In the genomic region with DNA sequence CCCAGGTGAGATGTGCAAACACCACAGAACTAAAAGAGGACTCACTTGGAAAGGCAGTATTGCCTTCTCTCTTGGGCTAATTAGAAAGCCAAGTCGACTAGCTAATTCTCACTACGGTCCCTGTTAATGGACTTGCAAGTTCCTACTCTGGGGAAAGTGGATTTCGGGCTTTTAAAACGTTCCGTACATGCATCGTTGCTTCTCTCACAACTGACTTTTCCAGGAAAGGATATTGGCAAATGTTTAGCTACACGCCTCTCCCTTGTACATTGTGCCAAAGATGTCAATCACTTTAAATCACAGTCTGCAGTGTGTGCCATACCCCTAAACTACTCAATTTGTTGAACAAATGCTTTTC, we compare ENCODE assay signal across 8 mouse cellular contexts. TPM values are rescaled to one million over a fixed set of nuclear protein-coding genes. Genes with fewer than 3 reads are reported as not detected.
A peak's percentile ranks its signal among the peaks of the same experiment; 100 is the strongest.
DNase-seq lines count a peak whose midpoint lies in the region; ATAC-seq and TF ChIP-seq lines count a peak whose summit lies in the region.

No protein-coding gene starts in this region.

- H3K9me3 ChIP-seq in embryonic facial prominence, embryonic 10.5 days: no peaks in the 10 kb centered on the region
- H3K9me3 ChIP-seq in intestine, embryonic 16.5 days (ENCODE audit: control insufficient read depth, low read length): no peaks in the 10 kb centered on the region

- TF ChIP-seq POLR2A in myocyte (IDR thresholded peaks at IDR 0.05; ENCODE audit: insufficient read length, low read depth): no peak
- no peak for TF ChIP-seq POLR2A in thymus, adult 2 months (IDR thresholded peaks at IDR 0.05; ENCODE audit: control insufficient read depth, extremely low read depth, insufficient read depth, low read length, poor library complexity)

- H3K27me3 ChIP-seq in embryonic facial prominence, embryonic 10.5 days (replicated peaks; ENCODE audit: low read depth, poor library complexity, severe bottlenecking): no peaks in the 10 kb centered on the region
- H3K27me3 ChIP-seq in intestine, embryonic 16.5 days (replicated peaks; ENCODE audit: control insufficient read depth, insufficient read depth, low read length): no peaks in the 10 kb centered on the region
- H3K27me3 ChIP-seq in myocyte (ENCODE audit: control insufficient read depth, insufficient read depth, insufficient read length): no peaks in the 10 kb centered on the region
- H3K27me3 ChIP-seq in thymus, adult 2 months (ENCODE audit: control insufficient read depth, insufficient read depth, low read length): no peaks in the 10 kb centered on the region

- 25% methylated on average over 7 of the region's 7 CpGs for WGBS in embryonic facial prominence, embryonic 10.5 days
- WGBS in intestine, embryonic 16.5 days: 15% methylated on average over 7 of the region's 7 CpGs
- WGBS in thymus, adult 2 months: 8% methylated on average over 7 of the region's 7 CpGs

- H3K4me1 ChIP-seq in embryonic facial prominence, embryonic 10.5 days: peaks cover 25% of the 10 kb centered on the region
- peaks cover 18% of the 10 kb centered on the region for H3K4me1 ChIP-seq in intestine, embryonic 16.5 days (ENCODE audit: control insufficient read depth, insufficient read depth, low read length)
- peaks cover 6% of the 10 kb centered on the region for H3K4me1 ChIP-seq in thymus, adult 2 months (replicated peaks; ENCODE audit: control insufficient read depth, insufficient read depth, low read length)

- DNase-seq in layer of hippocampus, adult 9-11 months: peak; percentile 9
- no peak for DNase-seq in layer of hippocampus, adult 8-10 months (ENCODE audit: low spot score in 2 of 2)
- no peak for DNase-seq in embryonic facial prominence, embryonic 10.5 days (ENCODE audit: low spot score)
- DNase-seq in thymus, adult 18-20 months: no peak
- DNase-seq in thymus, adult 2 months: no peak
- DNase-seq in right cerebral cortex, postnatal 25 days: no peak

- TF ChIP-seq CTCF in thymus, adult 2 months (IDR thresholded peaks at IDR 0.05; ENCODE audit: borderline replicate concordance, control insufficient read depth, extremely low read depth, insufficient read depth, low read length, poor library complexity): no peak

- H3K4me3 ChIP-seq in embryonic facial prominence, embryonic 10.5 days: peak overlapping the region; percentile 92
- peak overlapping the region; percentile 85 for H3K4me3 ChIP-seq in intestine, embryonic 16.5 days (ENCODE audit: low read length)
- peak overlapping the region; percentile 37 for H3K4me3 ChIP-seq in myocyte
- no peak overlapping the region for H3K4me3 ChIP-seq in thymus, adult 2 months (ENCODE audit: control insufficient read depth, insufficient read depth, low read length)

- H3K36me3 ChIP-seq in embryonic facial prominence, embryonic 10.5 days (replicated peaks): no peaks in the 10 kb centered on the region
- no peaks in the 10 kb centered on the region for H3K36me3 ChIP-seq in intestine, embryonic 16.5 days (ENCODE audit: control insufficient read depth, insufficient read depth, low read length)
- no peaks in the 10 kb centered on the region for H3K36me3 ChIP-seq in myocyte (ENCODE audit: control insufficient read depth, insufficient read depth)
- no peaks in the 10 kb centered on the region for H3K36me3 ChIP-seq in thymus, adult 2 months (ENCODE audit: control insufficient read depth, insufficient read depth, low read length)

- H3K4me2 ChIP-seq in intestine, embryonic 16.5 days (ENCODE audit: low read depth, low read length): peak overlapping the region; percentile 66
- peak overlapping the region; percentile 71 for H3K4me2 ChIP-seq in myocyte (ENCODE audit: low read depth)

- no peak overlapping the region for H3ac ChIP-seq in myocyte (ENCODE audit: control insufficient read depth, insufficient read length)

- ATAC-seq in intestine, embryonic 16.5 days: no peak

- peak overlapping the region; percentile 97 for H3K9ac ChIP-seq in intestine, embryonic 16.5 days (ENCODE audit: low read depth, low read length)

- H3K79me2 ChIP-seq in myocyte (ENCODE audit: control insufficient read depth, insufficient read depth): peaks cover 20% of the 10 kb centered on the region

- peak overlapping the region; percentile 98 for H3K27ac ChIP-seq in embryonic facial prominence, embryonic 10.5 days (replicated peaks)
- H3K27ac ChIP-seq in intestine, embryonic 16.5 days (ENCODE audit: low read length): peak overlapping the region; percentile 97
- H3K27ac ChIP-seq in thymus, adult 2 months (ENCODE audit: control insufficient read depth, insufficient read depth, low read length): no peak overlapping the region

TF ChIP-seq in myocyte, 11 proteins besides CTCF, POLR2A, EP300 and RAD21:
- no peak for TF ChIP-seq POLR2AphosphoS2 (IDR thresholded peaks at IDR 0.05; ENCODE audit: insufficient read length, low read depth)
- no peak for TF ChIP-seq MYOG (IDR thresholded peaks at IDR 0.05; ENCODE audit: control insufficient read depth in 1 of 3, insufficient read depth in 1 of 3, insufficient read length in 2 of 3, low read depth in 2 of 3)
- no peak for TF ChIP-seq TCF12 (IDR thresholded peaks at IDR 0.05; ENCODE audit: insufficient read depth, poor library complexity, severe bottlenecking)
- TF ChIP-seq MYOD1 (IDR thresholded peaks at IDR 0.05; ENCODE audit: control insufficient read depth in 1 of 3, insufficient read length in 2 of 3, low read depth in 2 of 3): no peak
- no peak for TF ChIP-seq E2F4 (IDR thresholded peaks at IDR 0.05; ENCODE audit: insufficient read depth)
- TF ChIP-seq CEBPB (IDR thresholded peaks at IDR 0.05; ENCODE audit: insufficient read depth, poor library complexity, severe bottlenecking): no peak
- TF ChIP-seq SRF (IDR thresholded peaks at IDR 0.05; ENCODE audit: control insufficient read depth, insufficient read length, low read depth): no peak
- TF ChIP-seq TCF3 (IDR thresholded peaks at IDR 0.05; ENCODE audit: insufficient read length, low read depth): no peak
TF ChIP-seq in myocyte: peak in this region for 0.

RNA-seq across cellular contexts. Expression of gene Galnt7, which starts 0.9 kb away (rescaled TPM):
- 10 to 100 TPM; 11.1 to 12.9 (median 12.0) TPM for total RNA-seq in layer of hippocampus, adult 8-10 months (2022)
- 23.2 and 24.1 TPM in 2 replicates for polyA plus RNA-seq in embryonic facial prominence, embryonic 10.5 days (2016; fragmentation: Nextera tagmentation; extraction: Ambion mirVana)
- 33.5 and 35.0 TPM in 2 replicates for polyA plus RNA-seq in intestine, embryonic 16.5 days (2015; fragmentation: Nextera tagmentation; extraction: Ambion mirVana)
- 3.1 TPM for polyA plus RNA-seq in myocyte (2012; fragmentation: generic; extraction: Trizol)
- 8.4 and 9.1 TPM in 2 replicates for polyA plus RNA-seq in thymus, adult 2 months (2012; rRNA removed)
